Mouse (Mus musculus) liver, adult 2 months (tissue): ENCODE measurements at regions not wholly inside any gene's neighbourhood (a gene's known extent, or its start where the extent isn't known, plus 50 kb on each side); places are given as distances from the start of the nearest gene placed in this dataset.

Experiments used
- DNase-seq: peaks from one replicate; pipeline ENCODE4 v3.0.0-alpha.2; 2011; ENCODE audit warnings: low read depth, low spot score; ENCODE audit errors: extremely low read depth
- H3K27ac ChIP-seq: fragments of 200-500 bp; replicated peaks from 2 replicates; pipeline ENCODE4 v1.5.1; 2012; ENCODE audit warnings: low read depth, mild to moderate bottlenecking, control low read depth, inconsistent platforms, low read length; ENCODE audit not compliant: insufficient read depth
- H3K27me3 ChIP-seq: fragments of 200-500 bp; 2 replicates; pipeline ENCODE4 v1.6.1; 2012; ENCODE audit warnings: mild to moderate bottlenecking, moderate library complexity, low read length, inconsistent platforms; ENCODE audit not compliant: control insufficient read depth, insufficient read depth
- H3K36me3 ChIP-seq: fragments of 200-500 bp; 2 replicates; pipeline ENCODE4 v1.6.1; 2012; ENCODE audit warnings: low read length, inconsistent platforms; ENCODE audit not compliant: control insufficient read depth, insufficient read depth
- H3K4me1 ChIP-seq: fragments of 200-500 bp; 2 replicates; pipeline ENCODE4 v1.6.1; 2011; ENCODE audit warnings: low read length; ENCODE audit not compliant: control insufficient read depth, insufficient read depth
- H3K4me3 ChIP-seq: fragments of 200-500 bp; 2 replicates; pipeline ENCODE4 v1.5.1; 2011; ENCODE audit warnings: low read depth, mild to moderate bottlenecking, control low read depth, low read length, moderate library complexity; ENCODE audit not compliant: insufficient read depth
- H3K79me2 ChIP-seq: fragments of 200-500 bp; 2 replicates; pipeline ENCODE4 v1.6.1; 2012; ENCODE audit warnings: inconsistent platforms, mild to moderate bottlenecking, low read length, moderate library complexity; ENCODE audit not compliant: control insufficient read depth, insufficient read depth
- H3K9ac ChIP-seq: fragments of 200-500 bp; 2 replicates; pipeline ENCODE4 v1.6.1; 2012; ENCODE audit warnings: low read depth, mild to moderate bottlenecking, control low read depth, inconsistent platforms, low read length
- CTCF ChIP-seq: fragments of 200-500 bp; IDR thresholded peaks from 2 replicates; pipeline ENCODE4 v1.5.1; 2011; ENCODE audit warnings: low read depth, low read length, control low read depth
- POLR2A ChIP-seq: fragments of 200-500 bp; IDR thresholded peaks from 2 replicates; pipeline ENCODE4 v1.6.1; 2011; ENCODE audit warnings: low read length, control low read depth; ENCODE audit not compliant: insufficient read depth; ENCODE audit errors: extremely low read depth
- WGBS: fragments of 180-500 bp; shearing (Covaris S2); methylation state at CpG from one replicate; pipeline ENCODE4 v1.1.7; 2018; 5-methylcytosine and 5-hydroxymethylcytosine counted together

- no peak overlapping the region for H3K9ac ChIP-seq
- H3K4me1 ChIP-seq, result peaks cover 1% of the 10 kb centered on the region; the same call in 1 of the 2 replicates
- H3K4me3 ChIP-seq, result no peak overlapping the region
- no peak for DNase-seq
- H3K36me3 ChIP-seq, result no peaks in the 10 kb centered on the region
- H3K27ac ChIP-seq, result no peak overlapping the region
- no peak for TF ChIP-seq POLR2A
- TF ChIP-seq CTCF, result no peak
- 77% methylated on average over 5 of the region's 5 CpGs for WGBS
- H3K79me2 ChIP-seq, result no peaks in the 10 kb centered on the region
- no peaks in the 10 kb centered on the region for H3K27me3 ChIP-seq
Measured at GRCm38 (mm10) chr3:14965438-14966044, 79.5 kb downstream of the Car2 start.

GRCm38 (mm10) chr3:14967235-14967634 lies 81.2 kb downstream of the Car2 start:
- H3K9ac ChIP-seq, result no peak overlapping the region
- H3K4me3 ChIP-seq, result no peak overlapping the region
- peak; percentile 90 for DNase-seq
- WGBS, result 9% methylated on average over 5 of the region's 5 CpGs
- no peaks in the 10 kb centered on the region for H3K79me2 ChIP-seq
- H3K27me3 ChIP-seq, result no peaks in the 10 kb centered on the region
- TF ChIP-seq CTCF (no peak), POLR2A (no peak)
- no peak overlapping the region for H3K27ac ChIP-seq
- H3K36me3 ChIP-seq, result no peaks in the 10 kb centered on the region
- peaks cover 1% of the 10 kb centered on the region; the same call in 1 of the 2 replicates for H3K4me1 ChIP-seq

- no peak overlapping the region for H3K27ac ChIP-seq
- H3K4me3 ChIP-seq, result no peak overlapping the region
- 89% methylated on average over 1 of the region's 1 CpGs for WGBS
- H3K9ac ChIP-seq, result no peak overlapping the region
- H3K79me2 ChIP-seq, result no peaks in the 10 kb centered on the region
- TF ChIP-seq CTCF, result no peak
- no peak for TF ChIP-seq POLR2A
- H3K4me1 ChIP-seq, result peaks cover 1% of the 10 kb centered on the region; the same call in 1 of the 2 replicates
- DNase-seq, result no peak
- no peaks in the 10 kb centered on the region for H3K36me3 ChIP-seq
- no peaks in the 10 kb centered on the region for H3K27me3 ChIP-seq
Measured at GRCm38 (mm10) chr3:14968345-14968744, 82.3 kb downstream of the Car2 start.

GRCm38 (mm10) chr3:14969698-14970097 lies 83.6 kb downstream of the Car2 start:
- no peak overlapping the region for H3K4me3 ChIP-seq
- no peaks in the 10 kb centered on the region for H3K79me2 ChIP-seq
- peaks cover 1% of the 10 kb centered on the region; the same call in 1 of the 2 replicates for H3K4me1 ChIP-seq
- TF ChIP-seq CTCF (no peak), POLR2A (no peak)
- no peaks in the 10 kb centered on the region for H3K27me3 ChIP-seq
- no peak overlapping the region for H3K27ac ChIP-seq
- H3K9ac ChIP-seq, result no peak overlapping the region
- whole genome bisulfite sequencing, result 89% methylated on average over 6 of the region's 6 CpGs
- no peak for DNase-seq
- no peaks in the 10 kb centered on the region for H3K36me3 ChIP-seq

- Histone ChIP-seq H3K4me3 (no peak overlapping the region), H3K9ac (no peak overlapping the region), H3K79me2 (no peaks in the 10 kb centered on the region), H3K27me3 (no peaks in the 10 kb centered on the region), H3K4me1 (peaks cover 1% of the 10 kb centered on the region; the same call in 1 of the 2 replicates), H3K27ac (no peak overlapping the region), H3K36me3 (no peaks in the 10 kb centered on the region)
- 23% methylated on average over 2 of the region's 2 CpGs for WGBS
- DNase-seq, result peak; percentile 87
- TF ChIP-seq CTCF (no peak), POLR2A (no peak)
Measured at GRCm38 (mm10) chr3:14971647-14972046, 85.6 kb downstream of the Car2 start.

- Histone ChIP-seq H3K27me3 (no peaks in the 10 kb centered on the region), H3K27ac (no peak overlapping the region), H3K79me2 (no peaks in the 10 kb centered on the region), H3K4me1 (peaks cover 1% of the 10 kb centered on the region; the same call in 1 of the 2 replicates), H3K9ac (no peak overlapping the region), H3K36me3 (no peaks in the 10 kb centered on the region), H3K4me3 (no peak overlapping the region)
- DNase-seq, result no peak
- 86% methylated on average over 2 of the region's 2 CpGs for WGBS
- TF ChIP-seq CTCF (no peak), POLR2A (no peak)
Measured at GRCm38 (mm10) chr3:14974758-14975157, 88.7 kb downstream of the Car2 start.
